Mouse (Mus musculus): Measurements from ENCODE around the gene Grid1.

DNA sequence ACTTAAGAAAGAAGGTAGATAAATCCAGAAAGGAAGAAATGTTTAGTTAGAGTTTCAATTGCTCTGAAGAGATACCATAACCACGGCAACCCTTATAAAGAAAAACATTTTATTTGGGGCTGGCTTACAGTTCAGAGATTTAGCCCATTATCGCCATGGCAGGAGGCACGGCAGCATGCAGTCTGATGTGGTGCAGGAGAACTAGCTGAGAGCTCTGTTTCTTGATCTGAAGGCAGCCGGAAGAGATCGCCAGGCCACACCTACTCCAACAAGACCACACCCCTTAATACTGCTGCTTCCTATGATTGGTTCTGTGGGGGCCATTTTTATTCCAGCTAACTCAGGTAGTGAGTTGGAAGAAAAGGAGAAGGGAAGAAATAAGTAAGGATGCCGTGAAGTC is 45.7 kb upstream of the Grid1 start:
- TF ChIP-seq CTCF (IDR thresholded peaks at IDR 0.05; ENCODE audit: extremely low read depth, insufficient read length, insufficient replicate concordance, low read depth, low read length) (no peak), POLR2A (IDR thresholded peaks at IDR 0.05; ENCODE audit: low read depth, low read length) (no peak)
